In genomic region chr2:99430511-99430910, GRCm38 (mm10) we compare ENCODE assay signal across 27 mouse cellular contexts.
DNase-seq lines count a peak whose midpoint lies in the region; ATAC-seq and TF ChIP-seq lines count a peak whose summit lies in the region.
"Had no signal": no experiment of that assay in that cellular context is flagged by ENCODE, and none has a peak within 500 bp of the region (broad histone marks: within the 10 kb centered on the region; RNA-seq: fewer than 3 reads in every experiment).

No protein-coding gene starts in this region.

- 66% methylated on average over 2 of the region's 2 CpGs for WGBS in forebrain, postnatal 0 days
- 74% methylated on average over 2 of the region's 2 CpGs for WGBS in forebrain, embryonic 13.5 days
- WGBS in midbrain, embryonic 16.5 days = 42% methylated on average over 2 of the region's 2 CpGs
- 85% methylated on average over 2 of the region's 2 CpGs for WGBS in kidney, embryonic 16.5 days

- H3K27ac ChIP-seq in forebrain, postnatal 0 days (ENCODE audit: low read depth, low read length) = no peak overlapping the region
- H3K27ac ChIP-seq in forebrain, embryonic 13.5 days = no peak overlapping the region
- H3K27ac ChIP-seq in midbrain, embryonic 16.5 days (ENCODE audit: low read length) = no peak overlapping the region
- no peak overlapping the region for H3K27ac ChIP-seq in kidney, embryonic 16.5 days (ENCODE audit: low read length)
- H3K27ac ChIP-seq: embryonic facial prominence, embryonic 13.5 days; hindbrain, embryonic 12.5 days; layer of hippocampus, adult 2 months; liver, embryonic 12.5 days; neural tube, embryonic 15.5 days had no signal

- H3K4me1 ChIP-seq in forebrain, postnatal 0 days (ENCODE audit: insufficient read depth) = no peaks in the 10 kb centered on the region
- no peaks in the 10 kb centered on the region for H3K4me1 ChIP-seq in forebrain, embryonic 13.5 days
- no peaks in the 10 kb centered on the region for H3K4me1 ChIP-seq in midbrain, embryonic 16.5 days (ENCODE audit: control insufficient read depth, insufficient read depth, low read length)
- H3K4me1 ChIP-seq in kidney, embryonic 16.5 days (ENCODE audit: insufficient read depth, low read length) = no peaks in the 10 kb centered on the region
- H3K4me1 ChIP-seq: embryonic facial prominence, embryonic 13.5 days; hindbrain, embryonic 12.5 days; liver, embryonic 12.5 days; neural tube, embryonic 15.5 days had no signal

- ATAC-seq in forebrain, postnatal 0 days = no peak
- no peak for ATAC-seq in forebrain, embryonic 13.5 days
- peak; percentile 64 for ATAC-seq in midbrain, embryonic 16.5 days
- ATAC-seq in kidney, embryonic 16.5 days (ENCODE audit: low FRiP score, low TSS enrichment) = no peak
- ATAC-seq: intestine, embryonic 16.5 days; liver, embryonic 12.5 days; liver, postnatal 0 days; Patski had no signal

- H3K9me3 ChIP-seq in forebrain, postnatal 0 days (ENCODE audit: low read length) = no peaks in the 10 kb centered on the region
- H3K9me3 ChIP-seq in forebrain, embryonic 13.5 days (replicated peaks) = no peaks in the 10 kb centered on the region
- H3K9me3 ChIP-seq in midbrain, embryonic 16.5 days (replicated peaks; ENCODE audit: control insufficient read depth, low read length, poor library complexity, severe bottlenecking) = no peaks in the 10 kb centered on the region
- H3K9me3 ChIP-seq in kidney, embryonic 16.5 days (ENCODE audit: low read length) = no peaks in the 10 kb centered on the region
- H3K9me3 ChIP-seq: embryonic facial prominence, embryonic 13.5 days; hindbrain, embryonic 12.5 days; liver, embryonic 12.5 days; neural tube, embryonic 15.5 days had no signal

- H3K9ac ChIP-seq in forebrain, postnatal 0 days = no peak overlapping the region
- H3K9ac ChIP-seq in forebrain, embryonic 13.5 days = no peak overlapping the region
- H3K9ac ChIP-seq in midbrain, embryonic 16.5 days (ENCODE audit: low read depth, low read length) = no peak overlapping the region
- no peak overlapping the region for H3K9ac ChIP-seq in kidney, embryonic 16.5 days (replicated peaks; ENCODE audit: low read length)
- H3K9ac ChIP-seq: embryonic facial prominence, embryonic 13.5 days; hindbrain, embryonic 12.5 days; liver, embryonic 12.5 days; liver, postnatal 0 days; neural tube, embryonic 15.5 days had no signal

- H3K27me3 ChIP-seq in forebrain, postnatal 0 days (ENCODE audit: insufficient read depth, low read length) = no peaks in the 10 kb centered on the region
- no peaks in the 10 kb centered on the region for H3K27me3 ChIP-seq in forebrain, embryonic 13.5 days
- no peaks in the 10 kb centered on the region for H3K27me3 ChIP-seq in midbrain, embryonic 16.5 days (ENCODE audit: control insufficient read depth, insufficient read depth, low read depth, low read length)
- H3K27me3 ChIP-seq in kidney, embryonic 16.5 days (ENCODE audit: insufficient read depth, low read length) = no peaks in the 10 kb centered on the region
- H3K27me3 ChIP-seq: embryonic facial prominence, embryonic 13.5 days; hindbrain, embryonic 12.5 days; liver, embryonic 12.5 days; neural tube, embryonic 15.5 days; Patski had no signal

- TF ChIP-seq CTCF in forebrain, postnatal 0 days (IDR thresholded peaks at IDR 0.05; ENCODE audit: low read depth) = no peak

- peak; percentile 2 for DNase-seq in forebrain, postnatal 0 days
- peak; percentile 8 for DNase-seq in brain, adult 2 months (ENCODE audit: low read depth, low spot score)
- peak; percentile 1 for DNase-seq in mesoderm, embryonic 11.5 days (ENCODE audit: low read depth, low spot score)
- no peak for DNase-seq in T-cell, adult 2 months (ENCODE audit: low spot score)
- no peak for DNase-seq in cerebellum, adult 9-11 months
- DNase-seq: adrenal gland, postnatal 14 days; cerebellum, adult 2 months; cerebellum, postnatal 25 days; gastrocnemius, postnatal 14 days; kidney, postnatal 25 days; left cerebral cortex, postnatal 4 days; liver, postnatal 0 days; lung, postnatal 36 days; right cerebral cortex, postnatal 25 days; thymus, adult 2 months; thymus, postnatal 36 days had no signal

- H3K4me3 ChIP-seq in forebrain, postnatal 0 days (ENCODE audit: low read depth, low read length) = no peak overlapping the region
- no peak overlapping the region for H3K4me3 ChIP-seq in forebrain, embryonic 13.5 days
- H3K4me3 ChIP-seq in midbrain, embryonic 16.5 days (ENCODE audit: low read depth, low read length) = no peak overlapping the region
- H3K4me3 ChIP-seq in kidney, embryonic 16.5 days (ENCODE audit: low read length) = no peak overlapping the region
- H3K4me3 ChIP-seq: embryonic facial prominence, embryonic 13.5 days; erythroblast, embryonic 14.5 days; hindbrain, embryonic 12.5 days; layer of hippocampus, adult 2 months; liver, embryonic 12.5 days; neural tube, embryonic 15.5 days had no signal

- no peak overlapping the region for H3K4me2 ChIP-seq in forebrain, postnatal 0 days (ENCODE audit: low read depth)
- H3K4me2 ChIP-seq in forebrain, embryonic 13.5 days = no peak overlapping the region
- H3K4me2 ChIP-seq in midbrain, embryonic 16.5 days (ENCODE audit: low read length) = no peak overlapping the region
- no peak overlapping the region for H3K4me2 ChIP-seq in kidney, embryonic 16.5 days (replicated peaks; ENCODE audit: low read depth, low read length)
- H3K4me2 ChIP-seq: embryonic facial prominence, embryonic 13.5 days; hindbrain, embryonic 12.5 days; liver, embryonic 12.5 days; neural tube, embryonic 15.5 days had no signal

- H3K36me3 ChIP-seq in forebrain, postnatal 0 days (ENCODE audit: insufficient read depth) = no peaks in the 10 kb centered on the region
- no peaks in the 10 kb centered on the region for H3K36me3 ChIP-seq in forebrain, embryonic 13.5 days (ENCODE audit: poor library complexity, severe bottlenecking)
- H3K36me3 ChIP-seq in midbrain, embryonic 16.5 days (ENCODE audit: control insufficient read depth, insufficient read depth, low read length) = no peaks in the 10 kb centered on the region
- no peaks in the 10 kb centered on the region for H3K36me3 ChIP-seq in kidney, embryonic 16.5 days (ENCODE audit: insufficient read depth, low read length)
- H3K36me3 ChIP-seq: embryonic facial prominence, embryonic 13.5 days; hindbrain, embryonic 12.5 days; liver, embryonic 12.5 days; neural tube, embryonic 15.5 days had no signal

Comparison
In these comparisons a context has a peak if more than half of its experiments do, and no peak if none do; other contexts are left out.
1. DNase-seq: peak in forebrain, postnatal 0 days (single experiment), brain, adult 2 months (single experiment) and mesoderm, embryonic 11.5 days (single experiment); none in T-cell, adult 2 months (single experiment) and cerebellum, adult 9-11 months (single experiment).